Mouse (Mus musculus): ENCODE results near the gene Pcyt1a.

DNA sequence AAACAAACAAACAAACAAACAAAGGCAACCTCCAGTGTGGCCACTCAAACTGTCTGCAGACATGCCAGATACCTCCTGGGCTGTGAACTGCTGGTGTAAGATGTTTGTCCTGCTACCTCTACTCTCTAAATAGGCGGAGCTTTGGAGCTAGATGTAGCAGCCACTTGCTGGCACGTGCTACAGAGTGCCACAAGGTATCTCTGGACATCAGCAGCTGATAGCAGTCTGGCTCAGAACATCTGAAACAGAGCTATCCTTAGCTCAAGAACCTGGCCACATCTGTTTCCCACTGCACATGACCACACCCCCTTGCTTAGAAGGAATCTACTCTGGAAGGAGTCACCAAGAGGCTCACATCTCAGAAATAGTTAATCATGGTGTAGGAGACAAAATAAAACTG is 54.5 kb downstream of the Pcyt1a start:
- TF ChIP-seq POLR2A (IDR thresholded peaks at IDR 0.05; ENCODE audit: borderline replicate concordance, insufficient read depth, low read length) (no peak), CTCF (IDR thresholded peaks at IDR 0.05; ENCODE audit: borderline replicate concordance, insufficient read depth, low read depth, low read length) (no peak)
